Mouse (Mus musculus) kidney, embryonic 15.5 days (tissue): ENCODE measurements around the gene Cep350. TPM values are rescaled to one million over a fixed set of nuclear protein-coding genes. Genes with fewer than 3 reads are reported as not detected.

Experiments
- ATAC-seq: fragments of 200-750 bp; cut with Nextera tagmentation; replicated peaks from 2 replicates; pipeline ENCODE4 v1.8.0; 2017; ENCODE audit warnings: moderate TSS enrichment; ENCODE audit not compliant: low FRiP score
- H3K27ac ChIP-seq: fragments of 300-500 bp; sonication (generic); 2 replicates; pipeline ENCODE4 v1.5.1; 2015; ENCODE audit warnings: mild to moderate bottlenecking, inconsistent platforms
- H3K27me3 ChIP-seq: fragments of 300-500 bp; sonication (generic); 2 replicates; pipeline ENCODE4 v1.6.1; 2015; ENCODE audit warnings: inconsistent platforms
- H3K36me3 ChIP-seq: fragments of 300-500 bp; sonication (generic); 2 replicates; pipeline ENCODE4 v1.6.1; 2015; ENCODE audit warnings: inconsistent platforms
- H3K4me1 ChIP-seq: fragments of 300-500 bp; sonication (generic); 2 replicates; pipeline ENCODE4 v1.6.1; 2015; ENCODE audit warnings: inconsistent platforms
- H3K4me2 ChIP-seq: fragments of 300-500 bp; sonication (generic); 2 replicates; pipeline ENCODE4 v1.6.1; 2015; ENCODE audit warnings: moderate library complexity, mild to moderate bottlenecking, inconsistent platforms
- H3K4me3 ChIP-seq: fragments of 300-500 bp; sonication (generic); replicated peaks from 2 replicates; pipeline ENCODE4 v1.5.1; 2015; ENCODE audit warnings: mild to moderate bottlenecking, inconsistent platforms
- H3K9ac ChIP-seq: fragments of 300-500 bp; sonication (generic); 2 replicates; pipeline ENCODE4 v1.6.1; 2015; ENCODE audit warnings: mild to moderate bottlenecking, inconsistent platforms
- H3K9me3 ChIP-seq: fragments of 300-500 bp; sonication (generic); replicated peaks from 2 replicates; pipeline ENCODE4 v1.6.1; 2016; ENCODE audit warnings: inconsistent platforms
- WGBS: fragments of 180-500 bp; shearing (Covaris S2); methylation state at CpG from one replicate; pipeline ENCODE4 v1.1.7; 2015; ENCODE audit warnings: mixed read lengths; 5-methylcytosine and 5-hydroxymethylcytosine counted together
- polyA plus RNA-seq: library from polyadenylated mRNA; unstranded; fragments of >200 nt; fragmentation: Nextera tagmentation; extraction: Ambion mirVana; gene quantifications from 2 replicates; pipeline ENCODE4 v1.2.1, GENCODE M21; 2015

Gene Cep350
- polyA plus RNA-seq, 1 experiment from 2014 or later = 10.7 TPM

DNA sequence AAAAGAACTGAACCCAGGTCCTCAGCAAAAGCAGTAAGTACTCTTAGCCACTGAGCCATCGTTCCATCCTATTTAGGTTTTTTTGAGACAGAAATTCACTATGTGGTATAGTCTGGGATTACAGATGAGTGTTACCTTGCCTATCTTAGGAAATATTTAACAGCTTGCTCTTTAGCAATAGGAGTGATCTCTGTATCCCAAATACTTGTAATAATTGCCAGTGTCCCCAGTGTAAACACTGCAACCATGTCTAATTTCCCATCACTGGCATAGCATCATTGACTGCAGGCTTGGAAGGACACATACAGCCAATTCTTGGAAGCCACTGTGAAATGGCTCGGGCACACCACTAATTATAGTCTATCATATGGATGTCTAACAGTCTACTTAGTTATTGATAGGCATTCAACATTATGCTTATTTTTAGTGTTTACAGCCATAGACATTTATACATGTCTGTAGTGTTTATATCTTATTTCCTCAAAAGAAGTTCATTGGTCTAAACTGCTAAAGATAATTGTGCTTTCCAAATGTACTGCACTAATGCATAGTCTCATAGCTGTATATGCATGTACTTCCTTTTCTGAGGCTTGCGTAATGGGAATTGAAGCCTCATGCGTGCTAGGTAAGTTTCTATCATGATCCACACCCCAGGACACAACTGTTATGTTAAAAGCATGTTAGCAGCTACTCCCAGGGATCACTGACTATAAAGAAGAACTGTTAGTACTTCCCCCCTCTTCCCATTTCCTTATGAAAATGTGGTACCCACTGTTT lies 146.9 kb downstream of the Cep350 start:
- Histone ChIP-seq H3K4me1 (peaks cover 17% of the 10 kb centered on the region), H3K4me2 (no peak overlapping the region), H3K9ac (no peak overlapping the region), H3K36me3 (no peaks in the 10 kb centered on the region), H3K4me3 (no peak overlapping the region), H3K27me3 (no peaks in the 10 kb centered on the region), H3K9me3 (no peaks in the 10 kb centered on the region), H3K27ac (no peak overlapping the region)
- ATAC-seq = no peak
- 83% methylated on average over 4 of the region's 4 CpGs for WGBS

DNA sequence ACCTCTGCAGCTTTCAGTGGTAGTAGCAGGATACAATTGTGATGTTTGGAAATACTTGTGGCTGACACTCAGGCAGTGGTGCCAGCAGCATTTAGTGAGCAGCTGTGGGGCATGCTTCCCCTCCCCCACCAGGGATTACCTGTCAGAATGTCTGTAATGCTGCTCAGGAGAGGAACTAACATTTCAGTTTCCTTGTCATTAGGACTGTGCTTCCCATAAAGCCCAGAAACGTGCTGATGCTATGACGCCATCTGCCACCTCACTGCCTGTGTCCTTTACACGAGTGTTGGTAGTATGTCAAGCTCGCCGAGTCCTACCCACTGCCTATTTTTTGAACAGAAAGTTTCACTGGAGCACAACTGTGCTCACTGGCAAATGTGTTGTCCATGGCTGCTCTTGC lies 152.4 kb downstream of the Cep350 start:
- ATAC-seq = no peak

DNA sequence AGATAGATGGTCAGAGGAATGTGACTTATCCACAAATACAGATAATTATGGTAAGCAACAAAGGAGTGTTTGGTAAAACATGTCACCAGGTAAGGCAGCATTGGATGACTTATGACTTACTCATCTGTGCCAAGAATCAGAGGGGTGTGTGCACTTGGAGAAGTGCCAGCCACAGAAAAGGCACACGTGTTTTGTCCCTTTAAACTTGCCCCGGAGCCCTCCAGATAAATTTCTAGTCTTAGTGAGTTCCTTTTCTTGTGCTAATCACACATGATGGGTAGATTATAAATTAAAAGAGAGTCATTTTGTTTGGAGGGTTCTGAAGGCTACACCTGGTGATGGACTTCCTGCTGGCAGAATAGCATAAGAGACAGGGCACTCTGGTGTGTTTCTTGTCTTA lies 156.9 kb downstream of the Cep350 start:
- Histone ChIP-seq H3K36me3 (no peaks in the 10 kb centered on the region), H3K27me3 (no peaks in the 10 kb centered on the region), H3K4me3 (no peak overlapping the region), H3K27ac (no peak overlapping the region), H3K4me1 (peaks cover 10% of the 10 kb centered on the region), H3K4me2 (no peak overlapping the region), H3K9me3 (no peaks in the 10 kb centered on the region), H3K9ac (no peak overlapping the region)
- WGBS = 55% methylated on average over 2 of the region's 2 CpGs
- ATAC-seq = no peak

More for the DNA sequence above, 152.4 kb downstream of the Cep350 start:
- no peaks in the 10 kb centered on the region for H3K4me1 ChIP-seq
- WGBS = 85% methylated on average over 5 of the region's 5 CpGs
- H3K9me3 ChIP-seq = no peaks in the 10 kb centered on the region
- H3K4me2 ChIP-seq = no peak overlapping the region
- no peaks in the 10 kb centered on the region for H3K36me3 ChIP-seq
- no peak overlapping the region for H3K9ac ChIP-seq
- no peak overlapping the region for H3K27ac ChIP-seq
- H3K27me3 ChIP-seq = no peaks in the 10 kb centered on the region
- no peak overlapping the region for H3K4me3 ChIP-seq

DNA sequence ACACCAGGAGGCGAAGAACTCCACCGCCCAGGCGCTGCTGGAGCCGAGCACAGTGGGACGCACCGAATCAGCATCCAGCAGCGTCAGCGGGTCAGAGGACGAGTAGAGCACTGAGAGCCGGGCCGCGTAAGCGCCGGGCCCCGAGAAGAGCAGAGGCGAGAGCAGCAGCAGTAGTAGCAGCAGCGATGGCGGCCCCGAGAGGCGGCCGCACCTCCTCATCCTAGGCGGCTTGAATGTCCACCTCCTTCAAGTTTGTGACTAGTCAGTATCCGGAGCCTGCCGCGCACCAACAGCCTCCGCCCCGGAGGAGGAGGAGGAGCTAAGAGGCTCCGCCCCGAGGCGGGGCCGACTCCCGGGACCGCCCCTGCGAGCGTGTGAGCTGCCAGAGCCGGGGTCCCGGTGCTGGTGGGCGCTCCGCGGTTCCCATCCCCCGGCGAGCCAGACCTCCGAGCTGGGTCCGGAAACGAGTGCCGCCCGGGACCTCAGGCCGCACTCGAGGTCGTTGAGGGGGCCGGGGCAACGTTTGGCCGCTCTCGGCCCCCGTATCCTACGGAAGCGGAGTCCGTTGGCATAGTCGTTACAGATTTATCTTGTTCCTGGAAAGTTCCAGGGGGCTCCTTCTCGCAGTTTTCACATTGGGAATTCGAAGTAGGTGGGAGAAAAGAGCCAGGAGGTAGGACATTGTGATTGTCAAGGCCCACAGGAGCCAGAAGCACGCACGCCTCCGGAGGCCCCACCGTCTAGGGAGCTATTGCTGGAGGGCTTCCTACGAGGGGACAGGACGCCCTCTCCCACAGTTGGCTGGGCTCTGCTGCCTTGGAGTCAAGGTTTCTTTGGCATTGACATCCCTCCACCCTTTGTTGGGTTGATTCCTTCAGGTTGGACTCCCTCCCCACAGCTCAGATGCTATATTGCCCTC lies 160.2 kb downstream of the Cep350 start, which contains the start of gene Qsox1:
TSS of gene Qsox1 (minus strand) at position 309 of the 919 bp plus-strand sequence.
- Histone ChIP-seq H3K27ac (peak within 1 kb of the TSS; percentile 46; the same call in 1 of the 2 replicates), H3K27me3 (no peaks in the 10 kb centered on the region), H3K4me1 (peaks cover 21% of the 10 kb centered on the region), H3K9ac (peak within 1 kb of the TSS; percentile 45), H3K4me2 (peak within 1 kb of the TSS; percentile 70), H3K36me3 (0 out of 2 replicates have a peak, but pooled peaks cover 2% of the 10 kb centered on the region), H3K9me3 (no peaks in the 10 kb centered on the region), H3K4me3 (peak within 1 kb of the TSS; percentile 61)
- under 1% methylated on average over 67 of the region's 67 CpGs for WGBS
- ATAC-seq = peak; percentile 96

DNA sequence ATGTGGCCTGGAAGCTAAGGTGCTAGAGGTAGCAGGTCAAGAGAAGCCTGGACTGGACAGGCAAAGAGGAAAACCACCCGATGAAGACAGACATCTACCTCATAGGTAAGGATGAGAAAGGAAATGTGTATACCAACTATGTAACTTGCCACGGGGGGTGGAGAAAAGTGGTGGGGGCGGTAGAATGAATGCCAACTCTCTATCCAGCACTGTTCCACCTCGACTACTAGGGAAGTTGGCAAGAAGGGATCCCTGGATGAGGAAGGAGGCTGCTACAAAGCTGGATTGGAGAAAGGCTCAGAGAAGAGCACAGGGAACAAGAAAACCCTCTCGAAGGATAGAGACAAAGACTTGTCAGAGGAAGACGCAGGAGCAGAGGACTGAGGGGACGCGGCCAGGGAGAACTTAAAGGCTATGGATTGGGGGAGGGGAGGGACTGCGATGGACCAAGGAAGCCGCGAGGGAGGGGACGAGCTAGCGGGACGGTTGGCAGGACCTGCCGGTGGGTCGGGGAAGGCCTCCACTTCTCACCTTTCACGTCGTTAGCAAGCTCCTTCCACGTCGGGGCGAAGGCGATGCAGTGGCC lies 161.0 kb downstream of the Cep350 start:
- Histone ChIP-seq H3K27ac (0 out of 2 replicates have a peak overlapping the region, but pooled peaks have one; percentile 46), H3K9ac (peak overlapping the region; percentile 45), H3K9me3 (no peaks in the 10 kb centered on the region), H3K4me1 (peaks cover 21% of the 10 kb centered on the region), H3K36me3 (0 out of 2 replicates have a peak, but pooled peaks cover 2% of the 10 kb centered on the region), H3K4me3 (peak overlapping the region; percentile 61), H3K27me3 (no peaks in the 10 kb centered on the region), H3K4me2 (peak overlapping the region; percentile 70)
- ATAC-seq = peak; percentile 68
- WGBS = 4% methylated on average over 22 of the region's 22 CpGs

DNA sequence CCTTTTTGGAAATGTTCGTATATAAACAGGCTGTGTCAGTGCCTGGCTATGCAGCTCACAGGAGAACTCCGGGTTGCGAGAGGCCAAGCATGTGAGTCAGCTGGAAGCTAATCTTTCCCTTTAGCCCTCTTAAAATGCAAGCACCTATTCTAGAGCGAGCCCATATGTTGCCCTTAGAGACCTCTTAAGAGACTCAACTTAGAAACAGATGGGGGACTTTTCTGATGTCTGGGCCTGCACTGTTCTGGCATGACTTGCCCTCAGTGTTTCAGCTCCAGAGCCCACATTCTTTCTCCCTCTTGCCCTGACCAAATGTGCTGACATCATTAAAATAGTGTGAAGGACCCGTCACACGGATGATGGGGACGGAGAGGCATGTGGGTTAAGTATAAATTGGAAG lies 162.4 kb downstream of the Cep350 start:
- H3K27me3 ChIP-seq = no peaks in the 10 kb centered on the region
- H3K4me1 ChIP-seq = peaks cover 21% of the 10 kb centered on the region
- no peak for ATAC-seq
- H3K27ac ChIP-seq = no peak overlapping the region
- peak overlapping the region; percentile 10; the same call in 1 of the 2 replicates for H3K4me2 ChIP-seq
- no peak overlapping the region for H3K4me3 ChIP-seq
- no peak overlapping the region for H3K9ac ChIP-seq
- WGBS = 49% methylated on average over 7 of the region's 7 CpGs
- no peaks in the 10 kb centered on the region for H3K9me3 ChIP-seq
- 0 out of 2 replicates have a peak, but pooled peaks cover 2% of the 10 kb centered on the region for H3K36me3 ChIP-seq

DNA sequence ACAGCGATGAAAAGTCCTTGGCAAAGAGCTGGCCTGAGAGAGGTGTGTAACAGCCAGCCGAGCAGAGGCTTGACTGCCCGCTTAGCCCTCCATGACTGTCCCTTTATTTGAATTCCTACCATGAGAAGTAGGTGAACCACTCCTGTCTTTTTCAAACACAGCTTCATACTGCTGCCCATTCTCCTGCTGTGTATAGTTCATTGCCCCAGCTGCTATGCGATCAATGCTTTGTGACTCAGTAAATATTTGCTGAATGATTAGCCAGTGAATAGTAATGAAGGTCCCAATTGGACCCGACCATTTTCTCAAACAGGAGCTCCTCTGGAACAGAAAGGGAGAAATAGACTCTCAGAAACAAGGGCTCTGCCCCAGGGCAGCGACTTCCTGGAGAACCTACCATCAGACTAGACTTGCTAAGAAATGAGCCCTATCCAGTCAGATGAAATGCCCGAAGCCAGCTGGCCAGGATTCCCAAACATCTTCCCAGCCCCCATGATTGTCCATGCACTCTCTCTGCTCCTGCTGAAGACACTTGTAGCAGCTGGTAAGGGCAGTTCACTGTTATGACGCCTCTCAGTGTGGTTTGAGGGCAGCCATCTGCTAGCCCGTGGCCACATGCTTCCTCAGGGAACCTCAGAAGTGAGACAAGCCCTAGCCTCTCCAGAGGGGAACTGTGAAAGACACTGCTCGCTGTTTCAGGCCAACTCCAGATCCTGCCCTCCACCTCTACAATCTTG lies 163.2 kb downstream of the Cep350 start:
- H3K27ac ChIP-seq = 0 out of 2 replicates have a peak overlapping the region, but pooled peaks have one; percentile 10
- peak overlapping the region; percentile 10; the same call in 1 of the 2 replicates for H3K4me2 ChIP-seq
- peaks cover 21% of the 10 kb centered on the region for H3K4me1 ChIP-seq
- H3K9me3 ChIP-seq = no peaks in the 10 kb centered on the region
- H3K9ac ChIP-seq = no peak overlapping the region
- ATAC-seq = no peak
- no peaks in the 10 kb centered on the region for H3K27me3 ChIP-seq
- 0 out of 2 replicates have a peak, but pooled peaks cover 2% of the 10 kb centered on the region for H3K36me3 ChIP-seq
- 65% methylated on average over 10 of the region's 10 CpGs for WGBS
- no peak overlapping the region for H3K4me3 ChIP-seq

DNA sequence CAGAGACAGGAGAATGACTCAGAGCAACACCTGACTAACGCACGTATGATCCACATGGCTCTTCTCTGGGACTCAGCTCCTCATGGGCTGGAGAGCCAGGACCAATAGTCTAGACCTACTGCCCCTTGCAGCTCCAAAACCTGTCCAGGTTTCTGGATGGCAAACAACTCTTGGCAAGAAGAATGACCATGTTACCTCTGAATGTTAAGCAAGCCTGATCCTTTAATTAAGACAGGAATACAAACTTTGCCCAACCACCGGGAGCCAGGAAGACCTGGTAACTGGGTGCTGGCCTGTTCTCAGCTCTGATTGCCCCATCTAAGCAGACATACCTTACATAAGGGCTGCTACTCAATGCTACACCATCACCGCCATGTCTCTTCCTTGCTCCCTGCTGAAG lies 164.8 kb downstream of the Cep350 start:
- Histone ChIP-seq H3K27ac (no peak overlapping the region), H3K27me3 (no peaks in the 10 kb centered on the region), H3K4me1 (peaks cover 20% of the 10 kb centered on the region), H3K9ac (no peak overlapping the region), H3K4me2 (no peak overlapping the region), H3K4me3 (no peak overlapping the region), H3K9me3 (no peaks in the 10 kb centered on the region), H3K36me3 (0 out of 2 replicates have a peak, but pooled peaks cover 2% of the 10 kb centered on the region)
- WGBS = 94% methylated on average over 4 of the region's 4 CpGs
- ATAC-seq = no peak

DNA sequence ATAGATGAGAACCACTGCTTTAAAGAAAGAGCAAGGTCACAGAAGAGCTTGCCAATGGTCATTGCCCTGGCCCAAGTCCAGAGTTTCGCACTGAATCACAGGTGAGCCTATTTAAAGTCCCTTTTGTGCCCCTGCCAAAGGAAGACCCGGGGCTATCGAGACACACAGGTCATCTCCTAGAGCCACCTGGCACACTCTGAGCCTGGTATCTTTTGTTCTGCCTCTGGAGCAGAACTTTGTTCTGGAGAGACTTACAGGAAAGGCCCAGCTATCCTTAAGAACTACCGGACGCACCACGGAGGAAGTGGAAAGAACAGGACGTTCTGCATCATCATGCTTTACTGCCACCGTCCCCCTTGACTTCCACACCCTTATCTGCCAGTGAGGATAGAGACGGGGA lies 167.4 kb downstream of the Cep350 start:
- Histone ChIP-seq H3K4me3 (no peak overlapping the region), H3K36me3 (peaks cover 13% of the 10 kb centered on the region; the same call in 1 of the 2 replicates), H3K9me3 (no peaks in the 10 kb centered on the region), H3K9ac (no peak overlapping the region), H3K4me1 (peaks cover 8% of the 10 kb centered on the region), H3K27me3 (no peaks in the 10 kb centered on the region), H3K4me2 (no peak overlapping the region), H3K27ac (no peak overlapping the region)
- ATAC-seq = no peak
- 80% methylated on average over 9 of the region's 9 CpGs for WGBS

DNA sequence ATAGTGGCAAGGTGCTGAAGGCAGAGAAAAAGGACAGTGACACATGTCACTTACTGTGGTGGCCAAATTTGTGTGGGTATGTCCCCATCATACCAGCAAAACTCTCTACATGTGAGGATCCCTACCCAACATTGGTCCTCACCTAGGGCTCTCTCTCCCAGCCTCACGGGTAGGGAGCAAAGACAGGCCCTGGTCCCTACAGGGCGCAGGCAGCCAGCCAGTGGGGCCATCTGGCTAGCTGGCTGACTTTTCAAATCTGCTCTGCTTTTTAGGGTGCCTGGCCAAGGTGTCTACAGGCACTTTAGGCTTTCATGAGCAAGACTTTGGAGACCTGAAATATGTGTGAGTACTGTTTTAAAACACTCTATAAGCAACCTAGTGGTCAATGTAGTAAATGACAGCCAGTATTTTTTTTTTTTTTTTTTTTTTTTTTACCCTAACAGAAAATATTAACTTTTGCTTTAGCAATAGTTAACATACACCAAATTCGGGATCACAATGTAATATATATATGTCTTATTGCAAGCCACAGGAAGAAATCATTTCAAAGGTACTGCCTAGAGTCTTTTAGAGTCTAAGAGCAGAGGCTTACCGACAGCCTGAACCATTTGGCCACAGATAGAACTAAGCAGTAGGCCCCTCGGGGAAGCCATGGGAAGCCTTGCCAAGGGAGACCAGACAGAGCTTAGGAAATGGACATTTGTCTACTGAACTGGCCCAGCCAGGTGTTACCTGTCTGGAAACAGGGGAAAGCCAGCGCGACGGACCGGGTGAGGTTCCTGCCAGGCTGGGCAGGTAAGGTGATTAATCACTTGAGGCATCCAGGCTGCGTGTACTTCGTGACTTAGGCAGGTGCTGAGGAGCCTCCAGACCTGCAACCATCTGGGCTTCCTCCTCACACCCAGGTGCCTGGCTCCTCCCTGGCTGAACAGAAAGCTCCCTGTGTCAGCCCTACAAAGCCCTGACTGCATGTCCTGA lies 171.8 kb downstream of the Cep350 start:
- WGBS = 73% methylated on average over 11 of the region's 11 CpGs
- no peak for ATAC-seq
- Histone ChIP-seq H3K9me3 (no peaks in the 10 kb centered on the region), H3K27ac (no peak overlapping the region), H3K9ac (no peak overlapping the region), H3K4me2 (no peak overlapping the region), H3K27me3 (no peaks in the 10 kb centered on the region), H3K4me1 (no peaks in the 10 kb centered on the region), H3K36me3 (peaks cover 25% of the 10 kb centered on the region), H3K4me3 (no peak overlapping the region)
